Mouse (Mus musculus) 3T3-L1 (cell line): Measurements from ENCODE around the gene H2-T23.
"Not testable (repeated sequence)": the region's sequence is repeated elsewhere in the genome, so short reads cannot be mapped to it uniquely, and the experiment has no call there.

Experiments
- DNase-seq: peaks from one replicate; pipeline ENCODE4 v3.0.0-alpha.2; 2015; ENCODE audit warnings: low read depth, low spot score

H2-T23 gene

GRCm38 (mm10) chr17:36032351-36032875 lies at the start of gene H2-T23:
Gene H2-T23, minus strand, starts transcription at chr17:36032855.
- peak; percentile 56 for DNase-seq

- DNase-seq: not testable (repeated sequence)
Observed at GRCm38 (mm10) chr17:36081901-36082300, 49.2 kb upstream of the H2-T23 start.

- DNase-seq: peak; percentile 98
Observed at GRCm38 (mm10) chr17:36060829-36061228, 28.2 kb upstream of the H2-T23 start.

GRCm38 (mm10) chr17:36058362-36058761 lies 25.7 kb upstream of the H2-T23 start, which contains the start of gene Gm11127:
Gene Gm11127, minus strand, starts transcription at chr17:36058371.
- not testable (repeated sequence) for DNase-seq

GRCm38 (mm10) chr17:36057927-36058326 lies 25.3 kb upstream of the H2-T23 start:
- not testable (repeated sequence) for DNase-seq

GRCm38 (mm10) chr17:36043286-36043685 lies 10.6 kb upstream of the H2-T23 start:
- no peak for DNase-seq

GRCm38 (mm10) chr17:36042610-36043169 lies 10.0 kb upstream of the H2-T23 start, which contains the start of the genes H2-T22 and Gm6034:
Gene H2-T22, minus strand, starts transcription at chr17:36042747.
Gene Gm6034, plus strand, starts transcription at chr17:36042961.
- peak; percentile 97 for DNase-seq

GRCm38 (mm10) chr17:36042055-36042454 lies 9.4 kb upstream of the H2-T23 start:
- peak; percentile 38 for DNase-seq

- DNase-seq: not testable (repeated sequence)
Observed at GRCm38 (mm10) chr17:36040604-36041003, 7.9 kb upstream of the H2-T23 start.

- DNase-seq: not testable (repeated sequence)
Observed at GRCm38 (mm10) chr17:36036126-36036525, 3.5 kb upstream of the H2-T23 start.

- DNase-seq: peak; percentile 41
Observed at GRCm38 (mm10) chr17:36035010-36035638, 2.5 kb upstream of the H2-T23 start.

- DNase-seq: not testable (repeated sequence)
Observed at GRCm38 (mm10) chr17:36034524-36034923, 1.9 kb upstream of the H2-T23 start.

GRCm38 (mm10) chr17:36031583-36032331 lies 898 bp downstream of the H2-T23 start:
- DNase-seq: peak; percentile 1

GRCm38 (mm10) chr17:36030703-36031582 lies 1.7 kb downstream of the H2-T23 start:
- peak; percentile 1 for DNase-seq

- DNase-seq: peak; percentile 0
Observed at GRCm38 (mm10) chr17:36030046-36030702, 2.5 kb downstream of the H2-T23 start.

GRCm38 (mm10) chr17:36028879-36029619 lies 3.6 kb downstream of the H2-T23 start:
- peak; percentile 1 for DNase-seq

GRCm38 (mm10) chr17:36027663-36028062 lies 5.0 kb downstream of the H2-T23 start:
- DNase-seq: no peak

- DNase-seq: peak; percentile 0
Observed at GRCm38 (mm10) chr17:36025901-36026300, 6.8 kb downstream of the H2-T23 start.

- peak; percentile 0 for DNase-seq
Observed at GRCm38 (mm10) chr17:36025197-36025596, 7.5 kb downstream of the H2-T23 start.
